Mouse (Mus musculus): ENCODE measurements at regions not wholly inside any gene's neighbourhood (a gene's known extent, or its start where the extent isn't known, plus 50 kb on each side); places are given as distances from the start of the nearest gene placed in this dataset.
A peak's percentile ranks its signal among the peaks of the same experiment; 100 is the strongest.

DNA sequence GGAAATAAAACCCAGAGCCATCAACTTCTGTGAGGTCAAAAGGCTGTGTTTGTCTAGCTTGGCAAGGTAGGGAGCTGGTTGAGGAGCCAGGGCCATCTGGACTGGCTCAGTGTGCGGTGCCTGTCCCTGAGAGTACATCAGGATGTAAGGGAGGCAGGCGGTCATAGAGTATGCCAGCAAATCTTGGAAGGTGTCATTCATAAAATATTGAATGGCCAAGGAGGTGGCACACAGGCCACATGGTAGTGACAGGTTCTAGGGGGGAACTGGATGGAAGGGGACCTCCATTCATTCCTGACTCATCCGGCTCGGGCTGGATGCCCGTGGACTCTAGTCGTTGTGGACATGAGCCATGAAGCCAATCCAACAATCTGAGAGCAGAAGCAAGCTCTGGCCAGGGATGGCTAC lies 252.0 kb downstream of the Sipa1l2 start:
- H3K4me1 ChIP-seq (ENCODE audit: control insufficient read depth, insufficient read depth, low read length), result peaks cover 23% of the 10 kb centered on the region
- H3K9ac ChIP-seq (ENCODE audit: low read depth, low read length), result no peak overlapping the region
- H3K27me3 ChIP-seq (ENCODE audit: control insufficient read depth, insufficient read depth, low read length), result no peaks in the 10 kb centered on the region
- no peaks in the 10 kb centered on the region for H3K36me3 ChIP-seq (ENCODE audit: control insufficient read depth, insufficient read depth, low read length)
- no peak overlapping the region for H3K27ac ChIP-seq (ENCODE audit: low read depth, low read length)
- no peak overlapping the region for H3K4me2 ChIP-seq
- WGBS (ENCODE audit: insufficient replicate concordance), result 87% methylated on average over 6 of the region's 6 CpGs
- no peaks in the 10 kb centered on the region for H3K9me3 ChIP-seq (replicated peaks; ENCODE audit: control insufficient read depth, low read length)
- ATAC-seq (replicated peaks; ENCODE audit: insufficient number of reproducible peaks, low FRiP score, low TSS enrichment), result no peak
- H3K4me3 ChIP-seq (ENCODE audit: low read depth, low read length), result no peak overlapping the region

DNA sequence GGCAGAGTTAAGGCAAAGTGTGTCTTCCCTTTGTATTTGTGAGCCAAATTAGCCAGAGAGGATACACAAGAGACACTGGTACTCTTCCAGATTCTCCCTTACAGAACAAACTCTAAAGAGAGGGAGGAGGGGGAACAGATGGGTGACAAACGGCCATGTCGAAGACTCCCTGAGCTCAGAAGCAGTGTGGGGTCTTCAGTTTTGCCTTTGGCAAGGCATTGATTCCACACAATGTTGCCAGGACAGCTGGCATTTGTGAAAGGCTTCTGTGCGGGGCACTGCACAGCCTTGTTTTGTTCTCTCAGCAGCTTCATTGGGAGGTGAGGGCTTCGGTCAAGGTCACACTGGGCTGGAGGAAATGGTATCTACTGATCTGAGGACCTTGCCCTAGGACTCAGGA lies 253.9 kb downstream of the Sipa1l2 start:
- Histone ChIP-seq H3K4me2 (no peak overlapping the region), H3K27me3 (ENCODE audit: control insufficient read depth, insufficient read depth, low read length) (no peaks in the 10 kb centered on the region), H3K4me3 (ENCODE audit: low read depth, low read length) (no peak overlapping the region), H3K4me1 (ENCODE audit: control insufficient read depth, insufficient read depth, low read length) (peaks cover 23% of the 10 kb centered on the region), H3K9ac (ENCODE audit: low read depth, low read length) (no peak overlapping the region), H3K9me3 (replicated peaks; ENCODE audit: control insufficient read depth, low read length) (no peaks in the 10 kb centered on the region), H3K36me3 (ENCODE audit: control insufficient read depth, insufficient read depth, low read length) (no peaks in the 10 kb centered on the region), H3K27ac (ENCODE audit: low read depth, low read length) (no peak overlapping the region)
- no peak for ATAC-seq (replicated peaks; ENCODE audit: insufficient number of reproducible peaks, low FRiP score, low TSS enrichment)
- WGBS (ENCODE audit: insufficient replicate concordance), result 80% methylated on average over 4 of the region's 4 CpGs

DNA sequence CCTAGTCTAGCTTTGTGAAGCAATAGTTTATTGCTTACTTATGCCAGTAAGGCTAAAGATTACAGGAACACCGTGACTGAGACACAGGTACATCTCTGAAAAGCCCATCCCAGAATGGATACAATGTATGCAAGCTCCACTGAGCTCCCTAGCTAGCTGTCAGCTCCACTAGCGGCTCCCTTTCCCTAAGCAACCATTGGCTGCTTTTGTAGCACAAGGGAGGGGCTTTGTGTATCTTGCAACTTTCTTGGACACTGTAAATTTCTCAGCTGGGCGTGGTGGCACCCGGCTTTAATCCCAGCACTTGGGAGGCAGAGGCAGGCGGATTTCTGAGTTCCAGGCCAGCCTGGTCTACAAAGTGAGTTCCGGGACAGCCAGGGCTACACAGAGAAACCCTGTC lies 254.6 kb downstream of the Sipa1l2 start:
- Histone ChIP-seq H3K4me2 (no peak overlapping the region), H3K4me3 (ENCODE audit: low read depth, low read length) (no peak overlapping the region), H3K27ac (ENCODE audit: low read depth, low read length) (no peak overlapping the region), H3K4me1 (ENCODE audit: control insufficient read depth, insufficient read depth, low read length) (peaks cover 16% of the 10 kb centered on the region), H3K36me3 (ENCODE audit: control insufficient read depth, insufficient read depth, low read length) (no peaks in the 10 kb centered on the region), H3K9ac (ENCODE audit: low read depth, low read length) (no peak overlapping the region), H3K9me3 (replicated peaks; ENCODE audit: control insufficient read depth, low read length) (no peaks in the 10 kb centered on the region), H3K27me3 (ENCODE audit: control insufficient read depth, insufficient read depth, low read length) (no peaks in the 10 kb centered on the region)
- WGBS (ENCODE audit: insufficient replicate concordance), result 70% methylated on average over 6 of the region's 6 CpGs
- no peak for ATAC-seq (replicated peaks; ENCODE audit: insufficient number of reproducible peaks, low FRiP score, low TSS enrichment)

DNA sequence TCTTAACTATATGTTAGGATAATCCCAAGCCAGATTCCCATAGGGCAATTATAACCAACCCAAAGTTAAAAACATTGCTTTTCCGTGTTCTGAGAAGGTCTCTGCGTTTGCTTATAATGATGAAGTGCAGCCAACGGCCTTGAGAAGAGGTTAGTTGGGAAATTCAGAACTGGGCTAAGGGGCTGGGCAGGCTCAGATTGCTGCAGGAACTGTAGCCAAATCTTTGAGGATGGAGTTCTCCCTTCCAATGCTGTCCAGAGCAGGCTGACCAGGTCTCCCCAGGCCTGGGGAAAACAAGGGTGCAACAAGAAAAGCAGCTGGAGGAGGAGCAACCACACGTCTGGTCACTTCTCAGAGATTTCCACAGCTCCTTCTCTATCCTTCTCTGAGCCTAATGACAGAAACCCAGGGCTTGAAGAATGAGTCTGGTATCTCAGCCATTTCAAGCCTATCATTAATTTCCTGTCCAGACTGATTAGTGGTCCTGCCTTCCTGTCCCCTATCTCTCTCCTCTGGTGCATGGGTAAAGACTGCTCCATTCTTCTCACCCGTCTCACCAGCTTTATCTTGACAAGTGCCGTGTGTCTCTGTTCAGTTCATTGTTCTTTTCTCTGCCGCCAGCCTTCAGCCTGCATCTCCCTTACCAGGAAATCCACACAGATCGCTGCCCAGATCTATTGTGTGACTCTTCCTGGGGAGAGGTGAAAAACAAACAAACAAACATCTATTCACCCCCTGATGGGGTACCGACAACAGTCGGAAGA lies 255.2 kb downstream of the Sipa1l2 start:
- H3K27me3 ChIP-seq (ENCODE audit: control insufficient read depth, insufficient read depth, low read length), result no peaks in the 10 kb centered on the region
- H3K36me3 ChIP-seq (ENCODE audit: control insufficient read depth, insufficient read depth, low read length), result no peaks in the 10 kb centered on the region
- WGBS (ENCODE audit: insufficient replicate concordance), result 29% methylated on average over 10 of the region's 10 CpGs
- 0 out of 2 replicates have a peak overlapping the region, but pooled peaks have one; percentile 16 for H3K27ac ChIP-seq (ENCODE audit: low read depth, low read length)
- no peak overlapping the region for H3K4me2 ChIP-seq
- peaks cover 14% of the 10 kb centered on the region for H3K4me1 ChIP-seq (ENCODE audit: control insufficient read depth, insufficient read depth, low read length)
- ATAC-seq (replicated peaks; ENCODE audit: insufficient number of reproducible peaks, low FRiP score, low TSS enrichment), result peak; percentile 55; the same call in 1 of the 2 replicates
- no peak overlapping the region for H3K4me3 ChIP-seq (ENCODE audit: low read depth, low read length)
- no peak overlapping the region for H3K9ac ChIP-seq (ENCODE audit: low read depth, low read length)
- no peaks in the 10 kb centered on the region for H3K9me3 ChIP-seq (replicated peaks; ENCODE audit: control insufficient read depth, low read length)

DNA sequence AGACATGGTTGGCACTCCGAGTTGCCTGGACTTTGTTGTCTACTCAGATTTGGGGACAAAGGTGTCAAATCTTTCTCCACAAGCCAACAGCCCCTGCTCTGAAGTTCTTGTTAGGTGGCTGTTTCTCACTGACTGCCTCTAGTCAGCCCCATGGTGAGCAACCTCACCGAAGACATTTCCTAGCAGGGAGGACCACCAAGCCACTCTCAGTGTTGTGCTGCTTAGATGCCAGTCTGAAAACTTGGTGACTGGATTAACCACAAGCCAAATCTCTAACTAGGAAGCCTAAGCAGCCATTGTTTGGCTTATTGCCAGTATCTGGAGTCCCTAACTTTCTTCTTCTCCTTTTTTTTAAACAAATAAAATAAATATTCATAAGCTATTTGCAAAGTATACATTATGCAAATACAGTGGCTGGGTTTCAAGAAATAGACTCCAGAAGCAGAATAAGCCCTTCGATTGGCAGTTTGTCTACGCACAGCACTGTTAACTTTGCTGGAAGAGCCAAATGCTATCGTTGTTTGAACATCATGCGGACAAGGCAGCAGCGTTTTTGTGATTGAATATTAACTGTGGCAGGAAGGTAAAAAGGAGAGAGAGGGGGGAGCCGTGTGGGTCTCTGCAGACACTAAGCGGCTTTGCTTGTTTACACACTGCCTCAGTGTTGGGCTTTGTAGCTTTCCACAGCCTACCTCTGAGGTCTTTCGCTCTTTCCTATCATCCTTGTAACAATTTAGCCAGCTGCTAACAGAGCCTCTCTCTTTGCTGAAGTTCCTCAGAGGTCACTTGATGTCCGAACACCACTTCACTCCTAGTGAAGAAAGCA lies 257.4 kb downstream of the Disc1 start:
- WGBS (ENCODE audit: insufficient replicate concordance), result 58% methylated on average over 11 of the region's 11 CpGs
- Histone ChIP-seq H3K9me3 (replicated peaks; ENCODE audit: control insufficient read depth, low read length) (no peaks in the 10 kb centered on the region), H3K9ac (ENCODE audit: low read depth, low read length) (0 out of 2 replicates have a peak overlapping the region, but pooled peaks have one; percentile 10), H3K4me3 (ENCODE audit: low read depth, low read length) (no peak overlapping the region), H3K27ac (ENCODE audit: low read depth, low read length) (no peak overlapping the region), H3K36me3 (ENCODE audit: control insufficient read depth, insufficient read depth, low read length) (no peaks in the 10 kb centered on the region), H3K27me3 (ENCODE audit: control insufficient read depth, insufficient read depth, low read length) (no peaks in the 10 kb centered on the region), H3K4me2 (no peak overlapping the region), H3K4me1 (ENCODE audit: control insufficient read depth, insufficient read depth, low read length) (peaks cover 14% of the 10 kb centered on the region)
- no peak for ATAC-seq (replicated peaks; ENCODE audit: insufficient number of reproducible peaks, low FRiP score, low TSS enrichment)
